Mouse (Mus musculus) frontal cortex, postnatal 10 days (tissue): ENCODE measurements around the gene Tfcp2l1.
A peak's percentile ranks its signal among the peaks of the same experiment; 100 is the strongest.
"Not testable (repeated sequence)": the region's sequence is repeated elsewhere in the genome, so short reads cannot be mapped to it uniquely, and the experiment has no call there.

Experiments
- DNase-seq, 2 experiments: peaks; one replicate each; pipeline ENCODE4 v3.0.0; 2022; ENCODE audit warnings: low spot score in 2 of 2, mixed read lengths in 1 of 2

Gene Tfcp2l1

DNA sequence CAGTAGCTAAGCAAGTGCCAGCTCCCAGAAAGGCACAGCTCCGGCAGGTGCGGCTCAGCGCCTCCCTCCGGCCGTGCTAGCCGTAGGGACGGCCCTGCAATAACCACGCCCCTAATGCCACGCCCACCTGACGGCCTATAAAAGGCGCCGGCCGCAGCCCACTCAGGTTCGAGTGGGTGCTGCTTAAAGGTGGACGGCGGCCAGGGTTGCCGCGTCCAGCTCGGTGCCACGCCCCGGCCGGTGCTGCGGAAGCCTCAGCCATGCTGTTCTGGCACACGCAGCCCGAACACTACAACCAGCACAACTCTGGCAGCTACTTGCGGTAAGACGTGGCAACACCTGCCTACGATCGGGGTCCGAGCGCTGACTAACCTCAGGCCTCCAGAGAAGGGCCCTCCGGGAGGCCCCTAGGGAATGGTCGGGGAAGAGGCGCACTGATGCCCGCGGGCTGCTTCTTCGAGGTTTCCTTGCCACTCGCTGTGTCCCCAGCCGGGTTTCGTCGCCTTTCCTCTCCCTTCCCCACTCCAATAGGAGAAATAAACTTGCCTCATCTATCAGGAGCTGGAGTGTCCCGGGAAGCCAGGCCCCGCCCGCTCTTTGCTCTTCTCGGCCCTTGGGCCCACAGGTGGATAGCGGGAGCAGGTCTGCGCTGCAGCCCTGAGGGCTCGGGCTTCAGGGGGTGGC lies at the start of gene Tfcp2l1:
Gene Tfcp2l1 (plus strand): TSS at position 165 of the 684 bp plus-strand sequence.
- DNase-seq: peak in 1 of 2 experiments; percentile 33

DNA sequence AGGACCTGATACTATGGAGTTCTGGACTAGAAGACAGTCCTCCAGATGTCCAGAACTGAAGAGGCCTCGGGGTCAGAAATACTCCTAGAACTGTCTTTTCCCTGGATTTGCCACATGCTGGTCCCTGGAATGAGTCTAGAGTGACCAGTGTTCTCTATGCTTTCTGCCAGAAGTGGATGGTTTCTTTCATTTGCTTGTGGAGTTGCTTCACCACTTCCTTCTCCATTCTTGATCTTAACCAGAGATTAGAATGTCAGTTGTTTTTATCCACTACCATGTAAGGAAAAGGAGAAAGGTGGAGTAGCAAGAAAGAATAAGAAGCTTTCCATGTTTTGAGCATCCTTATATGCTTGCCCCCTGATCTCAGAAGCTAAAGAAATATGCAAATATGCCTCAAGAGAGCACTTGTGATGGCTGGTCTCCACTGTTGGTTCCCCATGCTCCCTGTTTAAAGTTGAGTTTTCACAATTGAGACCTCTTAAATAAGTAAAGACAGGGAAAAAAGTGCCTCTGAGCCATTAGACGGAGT lies 47.5 kb upstream of the Tfcp2l1 start:
- DNase-seq: no peak

DNA sequence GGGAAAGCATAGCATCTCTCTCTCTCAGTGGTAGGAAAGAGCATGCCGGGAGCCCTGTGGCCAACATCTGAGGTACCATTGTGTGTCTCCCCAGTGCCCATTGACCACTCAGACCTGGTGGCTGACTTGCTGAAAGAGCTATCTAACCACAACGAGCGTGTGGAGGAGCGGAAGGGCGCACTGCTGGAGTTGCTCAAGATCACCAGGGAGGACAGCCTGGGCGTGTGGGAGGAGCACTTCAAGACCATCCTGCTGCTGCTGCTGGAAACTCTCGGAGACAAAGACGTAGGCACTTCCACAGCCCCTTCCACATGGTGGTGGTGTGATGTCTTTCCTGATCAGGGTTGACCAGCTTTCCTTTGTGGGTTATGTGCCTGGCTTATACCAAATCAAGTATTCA lies 46.6 kb upstream of the Tfcp2l1 start:
- DNase-seq: no peak

DNA sequence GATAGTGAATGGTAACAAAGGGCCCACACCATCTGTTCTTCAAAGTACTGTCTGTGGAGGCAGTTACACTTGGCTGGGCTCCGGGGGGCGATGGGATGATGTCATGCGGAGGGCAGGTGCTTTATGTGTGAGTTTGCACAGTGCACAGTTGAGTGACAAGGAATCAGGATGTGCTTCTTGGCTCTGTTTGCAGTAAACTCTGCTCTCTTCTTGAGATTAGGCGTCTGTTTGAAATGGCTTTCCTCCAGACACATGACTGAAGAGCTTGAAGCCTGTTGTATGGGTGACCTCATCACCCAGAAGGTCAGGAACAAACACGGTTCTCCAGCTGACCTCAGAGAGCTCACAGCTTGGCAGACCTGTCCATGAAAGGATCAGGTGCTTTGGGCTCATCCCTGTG lies 38.0 kb upstream of the Tfcp2l1 start:
- no peak for DNase-seq

DNA sequence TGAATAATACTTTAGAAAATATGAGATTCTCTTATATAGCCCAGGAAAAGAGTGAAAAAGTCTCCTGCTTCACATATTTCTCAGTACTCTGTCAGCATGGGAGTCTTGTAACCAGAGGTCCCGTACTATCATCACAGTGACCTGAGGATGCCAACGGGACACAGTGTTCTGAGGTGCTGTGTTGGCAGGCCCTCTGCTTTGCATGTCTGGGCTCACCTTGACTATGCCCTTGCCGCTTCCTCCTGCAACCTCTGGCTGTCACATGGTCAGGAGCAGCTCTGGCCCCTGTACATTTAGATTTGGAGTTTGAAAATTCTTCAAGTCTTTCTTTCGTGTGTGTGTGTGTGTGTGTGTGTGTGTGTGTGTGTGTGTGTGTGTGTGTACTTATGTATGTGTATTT lies 34.8 kb upstream of the Tfcp2l1 start:
- no peak for DNase-seq

DNA sequence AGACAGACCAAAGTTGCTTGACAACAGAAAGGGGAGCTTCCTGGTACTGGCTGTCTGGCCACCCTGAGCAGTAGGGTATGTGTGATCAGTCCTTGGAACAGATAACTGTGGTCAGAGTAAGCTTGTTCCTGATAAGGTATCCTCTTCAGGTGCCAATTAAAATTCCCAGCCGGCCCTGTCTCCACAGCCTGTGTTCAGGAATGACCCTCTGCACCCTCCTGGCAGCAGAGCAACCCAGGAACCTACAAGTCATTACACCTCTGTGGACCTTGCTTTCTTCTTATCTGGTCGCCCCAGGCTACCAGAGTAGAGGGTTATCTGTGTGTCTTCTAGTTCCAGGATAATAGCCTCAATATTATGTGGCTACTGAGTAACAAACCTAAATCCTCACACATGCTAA lies 32.4 kb upstream of the Tfcp2l1 start:
- DNase-seq: no peak

DNA sequence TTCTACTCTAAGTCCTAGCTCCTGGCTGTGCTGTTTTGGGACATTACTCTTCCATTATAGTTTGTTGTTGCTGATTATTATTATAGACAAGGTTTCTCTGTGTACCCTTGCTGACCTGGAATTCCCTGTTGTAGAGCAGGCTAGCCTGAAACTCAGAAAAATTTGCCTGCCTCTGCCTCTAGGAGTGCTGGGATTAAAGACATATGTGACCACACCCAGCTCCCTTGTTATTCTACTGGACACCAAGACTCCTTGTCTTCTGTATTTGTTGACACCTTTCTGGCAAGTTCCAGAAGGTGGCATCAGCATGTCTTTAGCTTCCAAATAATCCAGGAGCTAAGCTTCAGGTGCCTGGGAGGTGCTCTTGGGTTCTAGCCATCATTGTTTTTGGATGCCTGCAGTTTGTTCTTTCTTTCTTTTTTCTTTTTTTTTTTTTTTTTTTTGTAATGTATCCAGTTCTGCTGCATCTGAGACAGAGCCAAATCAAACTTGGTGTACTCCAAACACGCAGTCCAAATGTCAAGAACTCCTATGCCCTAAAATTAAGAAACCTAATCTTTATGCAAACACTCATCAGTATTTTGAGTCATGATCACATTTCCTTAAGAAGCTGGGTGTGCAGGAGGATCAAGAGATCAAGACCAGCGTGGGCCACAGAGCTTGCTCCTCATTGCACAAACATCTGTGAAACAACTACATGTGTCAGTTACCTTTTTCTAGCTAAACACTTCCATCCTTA lies 30.1 kb upstream of the Tfcp2l1 start:
- no peak for DNase-seq

DNA sequence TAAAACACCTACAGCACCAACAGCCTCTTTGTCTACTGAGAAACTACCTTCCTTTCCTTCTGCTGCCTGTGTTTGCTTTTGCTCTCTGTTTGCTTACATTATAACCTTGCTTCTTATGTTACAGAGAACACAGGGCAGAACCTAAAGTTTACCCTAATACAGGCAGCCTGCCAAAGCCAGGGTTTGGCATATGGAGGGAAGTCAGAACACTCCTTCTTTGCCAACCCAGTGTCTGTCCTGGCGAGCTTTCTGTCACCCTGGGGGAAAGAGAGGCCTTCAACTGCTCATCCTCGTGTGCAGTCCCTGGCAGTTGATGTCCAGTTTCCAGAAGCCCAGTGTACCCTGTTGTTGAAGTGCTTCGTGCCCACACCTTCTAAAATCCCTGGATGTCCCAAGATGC lies 29.4 kb upstream of the Tfcp2l1 start:
- no peak for DNase-seq

DNA sequence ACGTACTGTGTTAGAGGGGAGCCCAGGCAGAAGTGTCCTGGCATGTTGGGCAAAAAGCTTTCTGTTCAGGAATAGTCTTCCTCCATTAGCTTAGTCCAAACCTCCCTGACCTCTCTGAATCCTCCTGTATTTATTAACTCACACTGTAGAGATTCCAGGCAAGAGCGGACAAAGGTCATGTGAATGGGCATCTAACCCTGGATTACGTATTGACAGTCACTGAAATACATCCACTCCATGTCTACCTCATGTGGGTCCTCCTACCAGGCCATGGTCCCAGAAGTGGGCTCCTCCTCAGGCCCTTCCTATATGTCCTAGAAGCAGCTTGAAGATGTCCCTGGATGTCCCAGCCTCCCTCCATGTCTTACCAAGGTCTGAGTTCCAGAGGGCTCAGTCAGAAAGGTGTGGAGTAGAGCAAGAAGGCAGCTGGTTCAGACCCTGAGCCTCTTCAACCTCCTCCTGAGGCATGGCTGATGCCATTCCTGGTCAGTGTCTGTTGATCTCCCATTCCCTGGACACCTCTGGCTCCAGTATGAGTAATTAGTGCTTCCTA lies 14.0 kb upstream of the Tfcp2l1 start:
- DNase-seq: no peak

DNA sequence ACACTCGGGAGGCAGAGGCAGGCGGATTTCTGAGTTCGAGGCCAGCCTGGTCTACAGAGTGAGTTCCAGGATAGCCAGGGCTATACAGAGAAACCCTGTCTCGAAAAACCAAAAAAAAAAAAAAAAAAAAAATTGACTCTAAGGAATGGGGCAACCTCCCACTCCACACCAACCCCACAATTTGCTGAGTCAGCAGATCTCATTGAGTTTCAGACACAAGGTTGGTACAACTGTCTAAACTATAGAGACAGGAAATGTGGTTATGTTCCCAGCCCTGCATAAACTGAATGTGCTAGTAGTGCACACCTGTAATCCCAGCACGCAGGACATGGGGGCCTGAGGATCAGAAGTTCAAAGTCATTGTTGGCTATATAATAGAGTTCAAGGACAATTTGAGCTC lies 6.7 kb upstream of the Tfcp2l1 start:
- DNase-seq: not testable (repeated sequence)

DNA sequence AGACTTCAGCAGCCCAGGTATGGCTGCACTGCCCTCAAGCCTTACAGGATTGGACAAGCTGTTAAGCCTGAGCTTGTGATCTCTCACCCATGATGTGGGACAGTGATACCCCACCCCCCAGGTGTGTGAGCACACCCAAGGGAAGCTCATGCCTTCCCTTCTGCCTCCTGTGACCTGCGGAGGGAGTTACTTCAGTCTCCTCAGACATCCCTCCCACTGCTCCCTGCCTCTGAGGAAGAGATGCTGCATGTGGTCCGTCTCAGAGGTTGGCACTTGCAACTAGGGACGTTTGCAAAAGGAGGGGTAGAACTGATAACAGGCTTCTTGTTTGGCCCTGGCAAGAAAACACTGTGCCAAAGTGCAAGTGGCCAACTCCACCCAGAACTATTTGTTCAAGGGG lies 4.9 kb upstream of the Tfcp2l1 start:
- no peak for DNase-seq

DNA sequence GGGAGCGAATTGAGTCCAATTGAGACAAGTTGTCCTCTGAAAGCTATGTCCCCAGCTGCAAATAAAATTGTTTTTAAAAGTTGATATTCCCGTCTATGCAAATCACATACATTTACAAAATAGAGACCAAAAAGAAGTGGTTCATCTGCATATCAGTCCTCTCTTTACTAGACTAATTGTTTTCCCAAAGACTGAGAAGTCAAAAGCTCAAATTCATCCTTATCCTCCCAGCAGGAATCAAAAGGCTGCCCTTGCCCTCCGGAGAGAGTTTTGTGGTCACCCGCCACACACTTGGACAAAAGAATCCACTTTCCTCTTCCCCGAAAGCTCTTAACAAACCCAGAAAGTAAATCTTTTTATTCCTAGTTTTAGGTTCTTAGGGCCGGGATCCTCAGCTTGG lies 2.3 kb upstream of the Tfcp2l1 start:
- no peak for DNase-seq

DNA sequence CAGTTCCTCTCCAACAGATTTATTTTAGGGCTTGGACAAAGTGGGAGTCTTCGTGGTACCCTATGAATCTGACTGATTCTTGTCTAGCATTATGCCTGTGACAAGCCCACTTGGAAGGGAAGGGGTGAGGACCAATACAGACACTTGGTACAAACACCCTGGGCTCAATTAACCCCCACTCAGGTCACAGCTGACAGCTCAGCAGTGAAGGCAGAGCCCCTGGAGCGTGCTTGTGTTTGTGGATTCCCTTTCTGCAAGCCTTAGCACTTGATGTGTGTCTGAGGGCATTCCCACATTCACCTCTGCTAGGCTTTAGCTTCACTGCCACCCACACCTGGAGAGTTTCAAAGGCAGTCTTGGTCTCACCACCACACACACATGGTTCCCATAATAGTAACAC lies 1.8 kb upstream of the Tfcp2l1 start:
- DNase-seq: no peak

DNA sequence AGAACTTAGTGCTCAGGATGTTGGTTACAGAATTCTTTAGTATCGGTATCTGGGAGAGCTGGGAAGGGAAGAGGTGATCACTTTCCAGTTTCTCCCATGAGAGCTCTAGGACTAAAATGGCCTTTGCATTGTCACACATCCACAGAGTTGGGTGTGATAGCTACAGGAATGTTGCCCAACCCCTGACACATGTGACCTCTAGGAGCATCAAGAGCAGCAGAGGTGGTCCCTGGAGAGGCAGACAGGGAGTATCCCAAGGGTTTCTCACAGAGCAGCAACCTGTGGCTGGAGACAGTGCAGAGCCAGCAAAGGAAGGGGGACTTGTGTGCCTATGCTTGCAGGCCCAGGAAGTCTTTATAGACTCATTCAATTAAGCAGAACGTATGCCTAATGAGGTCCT lies 1.3 kb upstream of the Tfcp2l1 start:
- no peak for DNase-seq

DNA sequence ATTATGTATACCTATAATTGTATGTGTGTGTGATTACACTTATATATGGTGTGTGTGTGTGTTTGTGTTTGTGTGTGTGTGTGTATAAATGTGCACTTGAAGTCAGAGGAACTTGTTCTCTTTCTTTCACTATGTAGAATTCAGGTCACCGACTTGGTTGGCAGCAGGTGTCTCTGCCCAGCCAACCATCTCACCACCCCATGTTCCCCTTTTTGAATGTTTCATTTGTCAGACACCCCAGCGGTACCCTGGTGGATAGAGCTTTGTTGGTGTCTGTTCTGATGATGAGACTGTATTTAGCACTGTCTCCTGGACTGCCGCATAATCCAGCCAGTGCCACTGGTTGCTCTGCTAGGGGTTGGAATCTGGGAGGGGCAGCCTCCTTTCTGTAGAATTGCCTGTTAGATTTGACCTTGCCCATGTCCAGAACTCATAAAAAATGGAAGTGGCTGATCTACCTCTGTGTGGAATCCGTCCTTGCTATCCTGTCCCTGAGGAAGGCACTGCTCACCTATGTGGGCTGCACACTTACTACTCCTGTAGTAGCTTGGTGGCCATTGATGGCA lies 5.8 kb downstream of the Tfcp2l1 start:
- no peak for DNase-seq

DNA sequence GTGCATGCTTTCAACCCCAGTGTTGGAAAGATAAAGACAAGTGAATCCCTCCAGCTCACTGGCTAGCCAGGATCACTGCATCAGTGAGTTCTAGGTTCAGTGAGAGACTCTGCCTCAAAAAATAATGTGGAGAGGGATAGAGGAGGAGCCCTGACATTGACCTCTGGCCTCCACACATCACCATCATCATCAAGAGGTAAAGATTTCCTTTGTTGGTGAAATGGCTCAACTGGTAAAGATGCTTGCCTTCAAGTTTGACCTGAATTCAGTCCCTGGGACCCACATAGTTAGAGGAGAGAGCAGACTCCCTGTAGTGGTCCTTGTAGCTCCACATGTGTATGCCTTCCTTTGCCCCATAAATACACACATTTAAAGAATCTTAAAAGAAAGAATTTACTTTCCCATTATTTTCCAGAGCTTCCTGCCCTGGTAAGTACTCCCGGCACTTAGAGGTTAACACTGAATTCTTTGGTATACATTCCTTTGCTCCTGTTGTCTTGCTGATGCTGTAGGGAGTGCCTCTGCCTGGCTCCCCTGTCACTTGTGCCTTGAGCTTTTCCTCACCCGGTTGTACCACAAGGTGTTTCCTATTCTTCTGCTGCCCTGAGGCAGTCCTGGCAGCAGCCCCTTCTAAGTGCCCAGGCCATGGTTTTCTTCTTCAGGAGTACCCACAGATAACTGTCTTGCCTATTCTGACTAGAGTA lies 14.7 kb downstream of the Tfcp2l1 start:
- no peak for DNase-seq

DNA sequence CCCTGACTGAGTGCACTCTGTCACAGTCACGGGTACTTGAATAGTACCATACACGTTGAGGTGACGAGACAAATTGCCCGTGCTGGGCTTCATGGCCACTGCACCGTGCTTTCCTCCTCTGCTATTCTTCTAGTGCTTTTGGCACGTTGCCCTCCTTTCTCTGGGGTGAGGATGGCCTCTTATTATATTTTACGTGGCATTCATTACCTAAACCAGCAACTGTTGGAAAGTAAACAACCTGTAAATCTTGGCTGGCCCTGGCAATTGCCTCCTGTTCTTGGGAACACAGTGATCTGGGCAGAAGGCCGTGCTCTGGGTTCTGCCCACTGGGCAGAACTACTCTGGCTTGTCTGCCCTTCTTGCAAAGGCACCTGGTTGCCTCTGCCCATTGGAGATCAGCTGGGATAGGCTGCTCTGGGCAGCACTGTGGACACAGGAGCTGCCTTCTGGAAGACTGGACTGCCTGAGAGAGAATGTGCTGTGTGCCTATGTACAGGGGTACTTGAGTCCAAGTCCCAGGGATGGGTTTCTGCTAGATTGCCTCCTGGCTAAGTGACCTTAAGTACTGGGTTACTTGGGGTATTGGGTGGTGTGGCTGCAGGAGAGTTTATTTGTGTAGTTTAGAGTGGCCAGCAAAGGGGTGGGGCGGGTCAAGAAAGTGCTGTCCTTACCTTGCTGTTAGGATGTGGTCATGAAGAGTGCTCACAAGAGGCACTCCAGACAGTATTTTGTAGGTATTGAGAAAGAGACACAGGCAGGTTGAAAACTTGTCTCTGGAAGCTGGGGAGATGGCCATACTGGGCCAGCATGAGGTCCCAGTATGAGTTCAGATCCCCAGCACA lies 15.6 kb downstream of the Tfcp2l1 start:
- no peak for DNase-seq

DNA sequence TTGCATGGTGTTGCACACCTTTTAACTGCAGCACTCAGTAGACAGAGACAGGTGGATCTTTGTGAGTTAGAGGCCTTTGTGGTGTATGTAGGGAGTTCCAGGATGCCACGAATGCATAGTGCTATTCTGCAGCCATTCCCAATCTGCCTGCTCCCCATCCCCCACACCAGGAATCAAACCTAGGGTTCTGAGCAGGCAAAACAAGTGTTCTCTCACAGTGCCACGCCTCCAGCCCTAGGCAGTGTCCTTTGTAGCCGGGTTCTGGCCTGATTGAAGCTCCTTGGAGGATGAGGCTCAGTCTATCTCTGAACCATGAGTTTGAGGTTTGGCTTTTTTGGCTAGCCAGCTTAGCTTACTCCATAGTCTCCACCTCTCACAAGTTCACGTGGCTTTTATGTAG lies 18.0 kb downstream of the Tfcp2l1 start:
- no peak for DNase-seq

DNA sequence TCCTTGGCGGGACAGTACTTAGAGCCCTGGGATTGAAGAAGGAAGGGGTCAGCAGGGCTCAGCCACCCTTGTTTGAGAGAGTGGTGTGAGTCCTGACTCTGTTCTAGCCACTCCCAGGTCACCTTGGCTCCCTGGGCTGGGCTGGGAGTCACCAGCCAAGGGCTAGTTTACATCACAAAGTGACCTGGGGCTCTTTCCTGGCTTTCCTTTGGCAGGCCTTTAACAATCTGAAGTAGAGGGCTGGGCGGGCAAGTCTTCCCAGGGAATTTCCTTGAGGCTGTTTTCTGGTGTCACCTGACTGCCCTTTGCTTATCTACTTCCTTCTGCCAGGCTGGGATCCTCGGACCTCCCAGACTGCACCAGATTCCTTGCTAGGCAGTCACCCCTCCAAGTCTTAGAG lies 20.3 kb downstream of the Tfcp2l1 start:
- no peak for DNase-seq

DNA sequence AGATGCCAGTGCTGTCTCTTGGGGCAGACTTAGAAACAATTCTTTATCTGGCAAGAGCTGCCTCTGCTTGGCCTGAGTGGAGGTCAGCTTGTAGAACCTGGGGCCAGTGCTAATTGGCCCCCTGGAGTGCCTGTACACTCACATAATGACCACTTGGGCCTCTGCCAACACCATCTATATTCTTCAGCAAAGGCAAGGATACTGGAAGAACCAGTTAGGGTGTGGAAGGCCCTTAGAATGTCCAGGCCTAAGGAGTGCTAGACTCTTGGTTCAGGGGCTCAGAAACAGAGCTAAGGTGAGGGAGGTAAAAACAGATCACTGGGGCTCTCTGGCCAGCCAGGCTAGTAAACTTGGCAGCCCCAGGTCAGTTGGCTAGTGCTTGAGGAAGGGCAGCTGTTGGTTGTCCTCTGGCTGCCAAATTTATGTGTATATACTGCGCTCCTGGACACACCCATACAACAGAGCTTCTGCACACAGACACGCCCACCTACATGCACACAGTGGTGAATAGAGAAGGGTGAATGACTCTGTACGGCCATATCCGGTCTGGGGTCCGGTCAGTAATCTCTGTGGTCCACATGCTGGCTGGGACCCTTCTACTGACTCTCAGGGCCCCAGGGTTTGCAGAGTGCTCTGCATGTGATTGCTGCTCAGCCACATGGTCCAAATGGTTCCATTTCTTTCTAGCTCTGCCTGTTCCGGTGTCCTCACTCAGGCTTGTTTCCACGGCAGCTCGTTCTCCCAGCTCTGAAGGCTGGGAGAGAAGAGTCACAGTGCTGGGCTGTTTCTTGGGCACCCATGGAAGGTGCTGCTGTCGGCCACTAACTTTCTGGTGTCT lies 22.4 kb downstream of the Tfcp2l1 start:
- DNase-seq: no peak
